Mouse (Mus musculus) G1E-ER4 (cell line): ENCODE measurements around the gene Kbtbd4. TPM values are rescaled to one million over a fixed set of nuclear protein-coding genes. Genes with fewer than 3 reads are reported as not detected.

Experiments used
- GATA1 ChIP-seq: IDR thresholded peaks from one replicate; pipeline ENCODE4 v1.8.0; 2012; ENCODE audit warnings: low read length, inconsistent platforms
- polyA plus RNA-seq: library from polyadenylated mRNA; stranded (reverse); fragments of >175 nt; gene quantifications from 2 replicates; pipeline ENCODE4 v1.2.3, GENCODE M21; 2012

The Kbtbd4 gene
- polyA plus RNA-seq, 1 experiment: 1.7 TPM

DNA sequence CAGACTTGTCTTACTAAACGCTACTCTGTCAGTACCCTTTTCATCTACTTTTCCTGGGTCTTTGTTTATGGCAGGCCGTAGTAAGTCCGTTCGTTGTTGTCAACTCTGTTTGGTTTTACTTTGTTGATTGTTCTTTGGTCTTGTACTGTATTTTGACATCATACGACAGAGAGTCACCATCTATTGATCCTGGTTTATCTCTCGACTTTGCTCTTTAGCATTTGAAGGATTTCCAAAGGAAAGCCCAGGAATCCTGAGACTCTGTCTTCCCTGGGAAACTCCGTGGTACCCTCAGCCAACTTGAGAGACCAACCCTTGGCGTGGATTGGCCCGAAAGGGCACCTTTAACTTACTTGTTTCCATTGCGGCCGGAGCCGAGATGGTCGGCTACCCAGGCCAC, 24.0 kb downstream of the Kbtbd4 start:
- TF ChIP-seq GATA1: no peak

DNA sequence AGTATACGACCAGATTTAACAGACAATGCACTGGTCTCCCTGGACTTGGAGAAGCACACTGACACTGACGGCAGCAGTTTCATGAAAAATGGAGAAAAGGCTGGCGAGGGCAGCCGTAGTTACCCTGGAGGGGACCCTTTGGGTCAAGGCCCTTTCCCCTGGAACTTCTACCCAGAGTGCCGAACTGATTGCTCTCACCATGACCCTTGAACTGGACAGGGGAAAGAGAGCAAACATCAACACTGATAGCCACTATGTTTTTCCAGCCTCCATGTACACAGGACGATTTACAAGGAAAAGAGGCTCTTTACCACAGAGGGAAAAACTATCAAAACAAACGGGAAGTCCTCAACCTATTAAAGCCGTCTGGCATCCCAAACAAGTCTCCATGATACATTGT, 27.3 kb downstream of the Kbtbd4 start:
- TF ChIP-seq GATA1: no peak

DNA sequence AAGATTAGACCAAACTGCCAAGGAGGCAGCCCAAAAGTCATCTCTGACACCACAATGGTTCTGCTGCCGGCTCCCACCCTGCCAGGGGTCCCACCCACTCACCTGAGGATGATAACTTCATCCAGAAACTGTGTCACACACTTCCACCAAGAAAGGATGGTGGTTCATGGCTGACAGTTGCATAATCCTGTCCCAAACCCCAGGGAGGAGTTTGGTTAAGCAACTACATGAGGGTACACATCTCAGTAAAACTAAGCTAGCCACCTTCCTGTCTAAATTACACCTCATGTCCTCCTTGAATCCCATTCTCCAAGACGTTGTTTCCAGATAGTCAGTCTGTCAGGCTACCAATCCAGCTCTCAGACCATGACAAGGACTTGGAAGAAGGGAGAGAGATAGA, 27.7 kb downstream of the Kbtbd4 start:
- no peak for TF ChIP-seq GATA1

DNA sequence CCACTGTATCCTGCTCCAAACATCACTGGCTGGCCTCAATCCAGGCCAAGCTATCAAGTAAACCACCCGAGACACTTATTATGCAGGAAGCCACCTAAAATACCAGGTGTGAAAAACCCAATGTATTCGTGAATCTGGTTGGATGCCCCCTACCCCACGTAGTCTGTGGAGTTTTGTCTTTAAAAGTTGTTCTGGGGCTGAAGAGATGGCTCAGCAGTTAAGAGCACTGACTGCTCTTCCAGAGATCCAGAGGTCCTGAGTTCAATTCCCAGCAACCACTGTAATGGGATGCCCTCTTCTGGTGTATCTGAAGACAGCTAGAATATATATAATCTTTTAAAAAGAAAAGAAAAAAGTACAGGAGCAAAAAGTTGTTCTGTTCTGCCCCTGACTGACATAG, 33.8 kb downstream of the Kbtbd4 start:
- no peak for TF ChIP-seq GATA1

DNA sequence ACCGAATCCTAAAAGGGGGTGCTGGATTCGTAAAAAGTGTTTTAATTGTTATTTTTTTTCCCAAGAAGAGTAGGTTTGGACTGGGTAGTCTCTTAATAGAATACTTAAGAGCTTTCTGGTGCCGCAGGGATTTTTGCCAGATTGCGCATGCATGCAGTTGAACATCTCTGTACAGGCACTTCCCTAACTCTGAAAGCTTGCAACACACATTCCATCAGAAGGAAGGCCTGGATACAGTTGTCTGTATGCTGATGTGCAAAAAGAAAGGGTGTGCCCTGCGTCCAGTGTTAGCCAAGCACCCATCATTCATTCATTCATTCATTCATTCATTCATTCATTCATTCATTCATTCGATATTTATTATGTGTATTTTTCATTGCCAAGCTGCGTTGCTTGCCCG, 35.2 kb downstream of the Kbtbd4 start:
- no peak for TF ChIP-seq GATA1

DNA sequence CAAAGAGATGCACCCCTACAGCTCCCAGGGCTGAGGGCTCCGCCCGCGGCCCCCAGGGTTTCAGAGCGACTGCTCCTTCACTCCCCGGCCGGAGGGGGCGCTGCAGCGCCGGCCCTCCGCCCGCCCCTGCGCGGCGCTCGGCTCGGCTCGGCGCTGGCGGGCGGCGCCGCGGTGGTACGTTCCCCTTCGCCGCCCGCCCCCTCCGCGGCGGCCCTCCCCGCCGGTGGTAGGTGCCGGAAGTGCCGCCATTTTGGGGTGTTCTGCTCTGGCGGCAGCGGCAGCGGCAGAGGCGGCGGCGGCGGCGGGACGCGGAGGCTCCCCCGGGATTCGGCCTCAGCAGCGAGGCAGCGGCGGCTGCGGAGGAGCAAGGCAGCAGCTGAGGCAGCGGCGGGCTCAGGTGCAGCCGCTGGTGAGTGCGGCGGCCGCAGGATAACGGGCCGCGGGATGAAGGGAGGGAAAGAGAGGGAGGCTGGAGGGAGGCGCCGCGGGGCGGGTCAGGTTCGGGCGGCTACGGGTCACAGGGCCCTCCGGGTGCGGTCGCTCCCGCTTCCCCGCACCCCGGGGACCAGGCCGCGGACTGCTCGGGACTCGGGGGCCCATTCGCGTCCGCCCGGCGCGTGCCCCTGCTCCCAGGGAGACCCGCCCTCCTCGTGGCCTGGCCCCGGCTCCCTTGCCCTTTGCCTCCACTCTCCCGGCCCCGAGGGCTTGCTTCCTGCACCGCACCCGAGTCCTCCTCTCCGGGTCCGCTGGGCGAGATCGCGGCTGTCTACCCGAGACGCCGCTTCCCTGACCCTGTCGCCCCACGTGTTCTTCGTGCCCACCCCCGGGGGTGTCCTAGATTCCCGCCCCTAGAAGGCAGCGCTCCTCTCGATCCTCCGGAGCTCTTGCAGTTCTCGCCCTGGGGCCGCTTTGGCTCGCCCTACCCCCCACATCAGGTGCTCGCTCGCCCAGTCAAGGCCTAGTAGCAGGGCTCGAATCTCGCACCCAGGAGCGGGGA, 36.0 kb downstream of the Kbtbd4 start, which contains the start of gene Celf1:
Celf1 (plus strand) TSS at position 150 of the 997 bp plus-strand sequence.
- no peak for TF ChIP-seq GATA1

DNA sequence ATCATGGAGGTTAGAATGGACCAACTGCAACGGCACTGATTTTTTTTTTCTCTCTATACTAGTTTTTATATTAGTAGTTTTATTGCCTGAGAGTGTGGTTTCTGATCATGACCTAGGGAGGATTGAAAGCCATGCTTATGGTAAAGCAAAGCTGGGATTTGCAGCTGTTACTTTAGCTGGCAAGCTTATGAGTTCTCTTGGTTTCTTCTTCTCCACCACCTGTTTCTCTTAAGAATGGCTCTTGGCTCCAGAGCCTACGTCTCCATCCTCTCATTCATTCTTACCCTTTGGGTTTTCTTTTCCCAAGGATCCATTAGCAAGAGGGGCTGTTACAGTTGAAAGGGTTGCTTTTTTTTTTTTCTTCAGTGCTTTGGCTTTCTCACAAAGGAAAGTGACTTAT, 37.2 kb downstream of the Kbtbd4 start:
- no peak for TF ChIP-seq GATA1

DNA sequence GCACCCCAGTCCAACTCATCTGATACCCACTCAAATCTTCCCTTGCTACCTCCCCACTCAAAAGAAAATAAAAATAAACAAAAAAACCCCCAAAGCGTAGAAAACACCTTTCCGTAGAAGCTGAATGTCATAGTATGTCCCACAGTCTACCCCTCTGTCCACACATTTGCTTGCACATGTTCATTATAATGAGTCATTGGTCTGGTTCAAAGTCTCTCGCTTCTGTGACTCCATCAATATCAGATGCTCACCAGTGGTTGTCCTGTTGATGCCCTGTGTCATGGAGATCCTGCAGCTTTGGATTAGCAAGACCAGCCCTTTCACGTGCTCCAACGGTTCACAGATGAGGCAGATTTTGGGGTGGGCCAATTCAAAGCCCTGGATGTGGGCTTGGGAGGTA, 45.6 kb downstream of the Kbtbd4 start:
- TF ChIP-seq GATA1: no peak

DNA sequence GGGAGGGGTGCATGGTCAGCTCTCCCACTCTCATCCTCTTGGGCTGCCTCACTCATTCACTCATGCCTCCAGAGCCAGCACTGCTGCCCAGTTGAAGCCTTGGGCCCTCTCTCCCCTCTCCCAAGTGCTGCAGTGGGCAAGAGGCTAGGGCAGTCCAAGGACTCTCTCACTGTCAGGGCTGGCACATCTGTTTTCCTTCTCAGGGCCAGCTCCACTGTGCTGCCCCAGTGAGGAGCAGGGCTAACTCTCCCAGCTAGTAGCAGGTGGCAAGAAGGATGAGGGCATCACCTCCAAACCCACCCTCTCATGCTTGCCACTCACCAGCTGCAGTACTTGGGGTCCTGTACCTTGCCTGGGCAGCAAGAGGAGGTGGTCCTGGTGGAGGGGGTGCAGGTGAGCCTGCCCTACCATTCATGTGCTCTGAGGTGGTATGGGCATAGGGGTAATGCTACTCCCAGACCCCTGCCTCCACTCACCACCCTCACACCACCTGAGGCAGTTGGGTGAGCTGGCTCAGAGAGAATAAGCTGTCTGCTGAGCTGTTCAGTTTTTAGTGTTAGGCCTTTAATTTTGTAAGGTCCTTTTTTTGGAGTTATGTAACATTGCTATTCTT, 46.1 kb downstream of the Kbtbd4 start:
- no peak for TF ChIP-seq GATA1

DNA sequence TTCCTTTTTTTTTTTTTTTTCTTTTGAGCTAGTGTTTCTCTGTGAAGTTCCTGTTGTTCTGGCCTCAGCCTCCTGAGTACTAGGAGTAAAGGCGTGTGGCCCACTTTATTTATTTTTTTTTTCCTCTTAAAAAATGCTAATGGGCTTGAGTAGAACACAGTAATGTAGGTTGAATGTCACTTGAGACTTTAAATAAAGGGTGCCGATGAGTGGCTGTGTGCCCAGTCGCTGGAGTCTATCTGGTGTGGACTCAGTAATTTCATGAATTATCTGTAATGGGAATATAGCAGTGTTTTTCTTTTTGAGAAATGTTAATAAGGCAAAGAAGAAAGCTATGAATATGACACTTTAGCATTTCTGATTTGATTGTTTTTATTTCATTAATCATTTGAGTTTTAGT, 48.9 kb downstream of the Kbtbd4 start:
- no peak for TF ChIP-seq GATA1

DNA sequence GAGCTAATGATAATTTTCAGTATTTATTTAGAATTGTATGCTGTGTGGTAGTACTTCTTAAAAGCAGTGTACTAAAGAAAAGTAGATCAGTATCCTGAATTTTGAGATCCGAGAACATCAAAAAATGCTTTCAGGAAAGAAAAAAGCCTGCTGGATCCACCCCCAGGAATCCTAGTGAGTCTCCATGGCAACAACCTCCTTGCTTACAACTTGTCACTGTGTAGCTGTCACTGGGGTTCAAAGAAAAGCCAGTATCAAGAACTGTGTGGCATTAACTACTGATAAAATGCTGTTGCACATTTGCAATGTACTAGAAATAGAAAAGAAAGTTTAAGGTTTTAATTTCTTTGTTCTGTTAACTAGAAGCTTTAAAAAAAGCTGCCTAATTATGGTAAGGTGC, 51.5 kb downstream of the Kbtbd4 start:
- TF ChIP-seq GATA1: no peak

DNA sequence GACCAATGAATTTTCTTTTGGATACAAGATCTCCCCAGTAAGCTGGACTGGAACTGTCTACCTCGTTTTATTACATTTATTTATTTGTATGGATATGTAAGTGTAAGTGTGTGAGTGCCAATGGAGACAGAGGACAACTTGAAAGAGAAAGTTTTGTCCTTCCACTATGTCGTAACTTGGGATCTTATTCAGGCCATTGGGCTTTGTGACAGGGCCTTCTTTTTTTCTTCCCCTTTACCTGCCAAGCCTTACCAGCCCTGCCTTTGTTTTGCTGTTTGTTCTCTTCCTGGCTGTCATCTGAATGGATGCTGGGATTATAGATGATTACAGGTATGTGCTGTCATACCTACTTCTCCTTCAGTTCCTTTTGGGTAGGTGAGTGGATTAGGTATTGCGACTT, 54.3 kb downstream of the Kbtbd4 start:
- no peak for TF ChIP-seq GATA1

DNA sequence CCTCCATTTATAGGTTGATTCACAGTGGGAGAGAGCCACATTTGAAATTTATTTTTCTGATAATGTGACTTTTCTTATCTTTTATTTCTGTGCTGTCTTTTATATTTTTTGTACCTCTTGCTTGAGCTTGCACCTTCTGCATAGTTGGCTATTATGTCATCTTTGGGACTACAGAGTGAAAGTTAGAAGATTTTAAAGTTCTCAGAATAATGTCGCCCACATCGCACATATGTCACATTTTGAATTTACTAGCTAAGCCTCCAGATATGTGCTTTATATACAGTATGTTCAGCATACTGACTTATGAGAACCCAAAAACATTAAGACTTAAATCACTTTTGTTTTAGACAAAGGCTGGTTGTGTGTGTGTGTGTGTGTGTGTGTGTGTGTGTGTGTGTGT, 55.5 kb downstream of the Kbtbd4 start:
- no peak for TF ChIP-seq GATA1

Other genes with a start within 250 kb of the Kbtbd4 start
- 6.7 and 7.7 TPM in 2 replicates for gene Nup160, start 227.5 kb upstream of the Kbtbd4 start, polyA plus RNA-seq
- gene Fnbp4, start 159.4 kb upstream of the Kbtbd4 start, polyA plus RNA-seq: 53.3 and 61.1 TPM in 2 replicates
- gene Agbl2, start 122.0 kb upstream of the Kbtbd4 start, polyA plus RNA-seq: not detected in 2 replicates
- 13.0 and 13.3 TPM in 2 replicates for gene Mtch2, start 57.6 kb upstream of the Kbtbd4 start, polyA plus RNA-seq
- gene C1qtnf4, start 18.9 kb upstream of the Kbtbd4 start, polyA plus RNA-seq: not detected in 2 replicates
- 95.4 and 142 TPM in 2 replicates for gene Ndufs3, start 87 bp downstream of the Kbtbd4 start, polyA plus RNA-seq
- 93.9 and 99.3 TPM in 2 replicates for gene Celf1, start 35.6 kb downstream of the Kbtbd4 start, polyA plus RNA-seq
- 0.37 and 0.69 TPM in 2 replicates for gene Rapsn, start 130.9 kb downstream of the Kbtbd4 start, polyA plus RNA-seq
- 148 and 174 TPM in 2 replicates for gene Psmc3, start 149.3 kb downstream of the Kbtbd4 start, polyA plus RNA-seq
- gene Slc39a13, start 165.7 kb downstream of the Kbtbd4 start, polyA plus RNA-seq: 8.1 and 11.5 TPM in 2 replicates
- 33.1 and 50.9 TPM in 2 replicates for gene Spi1, start 177.7 kb downstream of the Kbtbd4 start, polyA plus RNA-seq
- gene Mybpc3, start 213.4 kb downstream of the Kbtbd4 start, polyA plus RNA-seq: not detected in 2 replicates